Mouse (Mus musculus): ENCODE measurements around the gene Ccdc57. TPM values are rescaled to one million over a fixed set of nuclear protein-coding genes. Genes with fewer than 3 reads are reported as not detected.

Ccdc57 gene
- polyA plus RNA-seq, 1 experiment from 2014 or later, result 8.2 TPM

Other genes starting within 250 kb of the Ccdc57 start
- 95.6 and 99.7 TPM in 2 replicates for gene Cenpx, start 219.1 kb downstream of the Ccdc57 start, polyA plus RNA-seq (2015; fragmentation: Nextera tagmentation; extraction: Ambion mirVana)
- 82.6 and 89.9 TPM in 2 replicates for gene Lrrc45, start 218.9 kb downstream of the Ccdc57 start, polyA plus RNA-seq (2015; fragmentation: Nextera tagmentation; extraction: Ambion mirVana)
- 560 and 572 TPM in 2 replicates for gene Rac3, start 211.4 kb downstream of the Ccdc57 start, polyA plus RNA-seq (2015; fragmentation: Nextera tagmentation; extraction: Ambion mirVana)
- gene Dcxr, start 205.6 kb downstream of the Ccdc57 start, polyA plus RNA-seq (2015; fragmentation: Nextera tagmentation; extraction: Ambion mirVana), result 6.8 and 7.9 TPM in 2 replicates
- gene Cbr2, start 200.8 kb downstream of the Ccdc57 start, polyA plus RNA-seq (2015; fragmentation: Nextera tagmentation; extraction: Ambion mirVana), result 1.2 and 2.2 TPM in 2 replicates
- 1.7 and 2.9 TPM in 2 replicates for gene Hmga1b, start 170.1 kb downstream of the Ccdc57 start, polyA plus RNA-seq (2015; fragmentation: Nextera tagmentation; extraction: Ambion mirVana)
- 137 and 138 TPM in 2 replicates for gene Rfng, start 148.7 kb downstream of the Ccdc57 start, polyA plus RNA-seq (2015; fragmentation: Nextera tagmentation; extraction: Ambion mirVana)
- gene Gps1, start 148.6 kb downstream of the Ccdc57 start, polyA plus RNA-seq (2015; fragmentation: Nextera tagmentation; extraction: Ambion mirVana), result 296 and 300 TPM in 2 replicates
- 48.2 and 48.5 TPM in 2 replicates for gene Dus1l, start 136.5 kb downstream of the Ccdc57 start, polyA plus RNA-seq (2015; fragmentation: Nextera tagmentation; extraction: Ambion mirVana)
- 102 and 107 TPM in 2 replicates for gene Fasn, start 108.3 kb downstream of the Ccdc57 start, polyA plus RNA-seq (2015; fragmentation: Nextera tagmentation; extraction: Ambion mirVana)
- 8.4 and 10.4 TPM in 2 replicates for gene Slc16a3, start 15.6 kb upstream of the Ccdc57 start, polyA plus RNA-seq (2015; fragmentation: Nextera tagmentation; extraction: Ambion mirVana)
- 173 and 176 TPM in 2 replicates for gene Csnk1d, start 58.5 kb upstream of the Ccdc57 start, polyA plus RNA-seq (2015; fragmentation: Nextera tagmentation; extraction: Ambion mirVana)
- not detected in 2 replicates for gene Cd7, start 106.5 kb upstream of the Ccdc57 start, polyA plus RNA-seq (2015; fragmentation: Nextera tagmentation; extraction: Ambion mirVana)
- not detected in 2 replicates for gene Sectm1b, start 130.7 kb upstream of the Ccdc57 start, polyA plus RNA-seq (2015; fragmentation: Nextera tagmentation; extraction: Ambion mirVana)
- gene Sectm1a, start 148.3 kb upstream of the Ccdc57 start, polyA plus RNA-seq (2015; fragmentation: Nextera tagmentation; extraction: Ambion mirVana), result not detected in 2 replicates
- not detected in 2 replicates for gene Tex19.2, start 185.8 kb upstream of the Ccdc57 start, polyA plus RNA-seq (2015; fragmentation: Nextera tagmentation; extraction: Ambion mirVana)
- gene Tex19.1, start 213.3 kb upstream of the Ccdc57 start, polyA plus RNA-seq (2015; fragmentation: Nextera tagmentation; extraction: Ambion mirVana), result not detected in 2 replicates
- 0.76 and 1.0 TPM in 2 replicates for gene Uts2r, start 227.4 kb upstream of the Ccdc57 start, polyA plus RNA-seq (2015; fragmentation: Nextera tagmentation; extraction: Ambion mirVana)